Mouse (Mus musculus): ENCODE results near the gene Cd180.
A peak's percentile ranks its signal among the peaks of the same experiment; 100 is the strongest.

Cd180 gene

GRCm38 (mm10) chr13:102737811-102738210 lies 44.5 kb downstream of the Cd180 start:
- DNase-seq (ENCODE audit: extremely low read depth, low read depth, low spot score), result no peak

DNA sequence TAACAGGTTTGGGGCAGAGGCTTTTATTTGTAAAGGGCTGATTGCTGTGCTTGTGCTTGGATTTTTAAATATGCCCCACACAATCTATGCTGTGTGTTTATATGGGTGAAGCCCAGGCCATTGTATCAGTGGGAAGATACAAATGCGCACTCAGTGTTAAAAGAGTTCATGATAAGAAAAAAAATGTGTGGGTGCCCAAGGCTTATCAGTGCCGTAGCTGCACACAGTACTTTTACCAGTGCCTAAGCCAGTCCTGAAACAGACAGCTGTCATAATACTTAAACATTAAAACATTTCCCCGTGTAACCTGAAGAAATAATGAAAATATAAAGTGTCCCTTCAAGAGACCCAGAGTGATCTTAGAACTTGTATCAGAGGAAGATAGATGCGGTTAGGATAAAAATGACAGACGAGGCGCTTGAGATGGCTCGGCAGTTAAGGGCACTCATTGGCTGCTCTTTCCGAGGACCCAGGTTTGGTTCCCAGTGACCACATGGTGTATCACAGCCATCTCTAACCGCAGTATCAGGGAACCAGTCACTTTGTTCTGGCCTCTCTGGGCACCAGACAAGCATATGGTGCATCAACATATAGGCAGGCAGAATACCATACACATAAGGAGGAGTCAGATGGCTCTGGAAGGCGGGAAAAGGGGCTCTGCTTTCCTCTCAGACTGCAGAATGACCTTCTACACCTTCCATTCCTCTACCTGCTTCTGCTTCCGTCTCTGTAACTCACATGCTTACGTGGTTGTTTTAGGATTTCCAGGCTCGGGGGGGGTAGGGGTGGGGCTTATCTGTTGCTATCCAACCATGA lies 46.6 kb downstream of the Cd180 start:
- DNase-seq (ENCODE audit: extremely low read depth, low read depth, low spot score), result no peak

- DNase-seq (ENCODE audit: extremely low read depth, low read depth, low spot score), result no peak
Measured at GRCm38 (mm10) chr13:102744481-102745269, 51.3 kb downstream of the Cd180 start.

DNA sequence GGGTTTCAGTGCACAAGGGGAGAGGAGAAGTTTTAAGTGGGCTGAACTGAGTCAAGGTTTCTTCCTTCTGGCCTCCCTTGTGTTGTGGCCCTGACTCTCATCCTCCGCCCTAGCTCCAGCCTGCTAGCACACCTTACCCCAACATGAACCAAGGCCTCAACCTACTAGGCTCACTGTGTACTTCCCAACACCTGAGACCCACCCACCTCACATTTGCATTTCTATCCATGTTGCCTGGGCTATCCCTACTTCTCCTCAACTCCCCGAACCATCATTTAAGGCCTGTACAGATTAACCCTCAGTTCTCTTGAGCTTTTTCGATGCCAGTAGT lies 51.9 kb downstream of the Cd180 start:
- no peak for DNase-seq (ENCODE audit: extremely low read depth, low read depth, low spot score)

DNA sequence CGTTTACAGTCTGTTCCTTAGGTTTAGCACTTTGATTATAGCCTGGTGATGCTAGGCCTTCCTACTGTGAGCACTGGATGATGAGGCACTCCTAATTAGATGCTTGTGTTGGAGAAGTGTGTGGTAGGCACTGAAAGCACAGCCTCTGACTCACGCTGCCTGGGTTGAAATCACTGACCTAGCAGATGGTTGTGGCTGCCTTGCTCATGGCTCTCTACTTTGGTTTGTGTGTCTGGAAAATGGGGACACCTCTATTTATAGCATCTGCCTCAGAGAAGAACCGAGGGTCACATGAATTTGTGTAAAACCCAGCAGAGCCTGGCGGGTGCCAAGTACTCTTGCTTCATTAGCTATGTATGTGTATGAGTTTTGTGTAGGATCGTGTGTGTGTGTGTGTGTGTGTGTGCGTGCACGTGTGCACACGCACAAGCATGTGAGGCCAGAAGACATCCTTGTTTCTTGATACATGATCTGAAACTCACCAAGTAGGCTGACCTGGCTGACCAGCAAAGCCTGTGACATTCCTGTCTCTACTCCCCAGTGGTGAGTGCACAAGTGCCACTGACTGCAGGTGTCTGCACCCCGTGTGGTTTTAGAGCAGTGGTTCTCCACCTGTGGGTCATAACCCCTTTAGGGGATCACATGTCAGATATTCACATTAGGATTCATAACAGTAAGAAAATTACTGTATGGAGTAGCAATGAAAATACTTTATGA lies 52.4 kb downstream of the Cd180 start:
- no peak for DNase-seq (ENCODE audit: extremely low read depth, low read depth, low spot score)

GRCm38 (mm10) chr13:102746803-102747561 lies 53.6 kb downstream of the Cd180 start:
- DNase-seq (ENCODE audit: extremely low read depth, low read depth, low spot score), result peak; percentile 45

GRCm38 (mm10) chr13:102749194-102749593 lies 55.8 kb downstream of the Cd180 start:
- DNase-seq (ENCODE audit: extremely low read depth, low read depth, low spot score), result no peak

GRCm38 (mm10) chr13:102749891-102750290 lies 56.5 kb downstream of the Cd180 start:
- no peak for DNase-seq (ENCODE audit: extremely low read depth, low read depth, low spot score)

DNA sequence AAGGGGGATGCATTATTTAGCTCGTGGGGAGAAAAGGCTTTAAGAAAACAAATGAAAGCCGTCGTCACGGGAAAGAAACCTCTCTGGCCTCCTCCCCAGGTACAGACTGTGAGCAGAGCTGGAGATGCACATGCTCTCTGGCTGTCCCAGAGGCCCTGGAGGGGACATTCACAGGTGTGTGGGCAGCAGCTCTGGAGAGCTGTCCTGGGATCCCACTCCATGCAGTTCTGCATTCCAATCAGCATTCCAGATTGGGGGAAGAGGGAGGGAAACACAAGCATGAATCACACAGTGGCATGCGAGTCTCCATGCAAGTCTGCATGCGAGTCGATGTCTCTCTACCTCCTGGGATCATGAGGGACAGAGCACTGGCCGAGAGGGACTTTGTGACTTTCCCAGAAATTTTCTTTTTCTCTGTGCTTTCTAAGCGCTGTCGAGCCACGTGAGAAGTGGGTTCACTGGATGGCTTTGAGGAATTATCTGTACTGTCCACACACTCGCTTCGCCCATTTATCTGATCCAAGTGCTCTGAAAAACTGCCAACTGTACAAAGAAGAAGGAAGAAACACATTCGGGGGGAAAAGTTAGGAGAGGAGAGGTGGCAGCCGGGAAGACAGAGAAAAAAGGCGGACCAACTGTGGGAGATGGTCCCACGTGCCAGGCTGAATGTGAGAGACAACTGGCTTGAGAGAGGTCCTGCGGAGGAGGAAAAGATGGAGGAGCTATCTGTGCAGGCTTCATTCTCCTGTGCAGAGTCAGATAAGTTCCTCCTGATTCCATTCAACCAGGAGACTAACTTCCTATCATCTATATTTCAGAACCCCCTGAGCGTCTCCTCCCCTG lies 60.6 kb downstream of the Cd180 start:
- DNase-seq (ENCODE audit: extremely low read depth, low read depth, low spot score), result no peak

DNA sequence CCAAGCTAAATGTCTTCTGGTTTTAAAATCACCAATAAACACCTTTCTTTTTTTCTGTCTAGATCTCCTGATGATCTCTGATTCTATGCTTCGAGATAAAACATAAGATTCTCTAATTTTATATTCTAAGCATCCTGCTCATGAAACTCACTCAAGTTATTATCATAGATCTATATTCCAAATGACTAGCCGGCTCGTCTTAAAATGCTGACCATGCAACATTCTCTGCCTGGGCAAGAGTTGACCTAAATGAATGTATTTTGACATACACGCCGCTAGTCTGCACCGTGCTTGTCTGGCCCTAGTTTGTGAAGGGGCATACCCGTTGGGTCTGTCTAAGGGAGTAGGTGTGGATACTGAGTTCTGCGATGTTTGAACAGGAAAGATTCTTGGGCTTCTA lies 61.8 kb downstream of the Cd180 start:
- DNase-seq (ENCODE audit: extremely low read depth, low read depth, low spot score), result no peak

- DNase-seq (ENCODE audit: extremely low read depth, low read depth, low spot score), result no peak
Measured at GRCm38 (mm10) chr13:102756071-102756470, 62.7 kb downstream of the Cd180 start.

DNA sequence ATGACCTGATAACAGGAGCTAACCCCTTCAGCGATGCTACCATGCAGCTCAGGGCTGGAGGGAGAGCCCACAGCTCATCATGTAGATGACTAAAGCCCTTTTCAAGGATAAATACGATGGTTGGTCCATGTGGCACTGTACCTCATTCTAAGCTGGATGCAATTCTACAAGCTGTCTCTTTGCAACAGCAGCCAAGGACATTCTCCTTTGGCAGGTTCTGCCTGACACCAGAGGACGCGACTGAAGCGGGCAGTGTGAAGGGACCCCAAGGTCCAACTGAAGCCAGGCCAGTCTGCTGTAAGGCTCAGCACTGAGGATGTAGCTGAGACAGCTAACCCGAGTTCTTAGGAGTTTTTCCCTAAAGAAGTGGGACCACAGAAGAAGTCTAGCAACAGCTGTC lies 64.7 kb downstream of the Cd180 start:
- DNase-seq (ENCODE audit: extremely low read depth, low read depth, low spot score), result no peak

- no peak for DNase-seq (ENCODE audit: extremely low read depth, low read depth, low spot score)
Measured at GRCm38 (mm10) chr13:102761410-102761809, 68.1 kb downstream of the Cd180 start.

DNA sequence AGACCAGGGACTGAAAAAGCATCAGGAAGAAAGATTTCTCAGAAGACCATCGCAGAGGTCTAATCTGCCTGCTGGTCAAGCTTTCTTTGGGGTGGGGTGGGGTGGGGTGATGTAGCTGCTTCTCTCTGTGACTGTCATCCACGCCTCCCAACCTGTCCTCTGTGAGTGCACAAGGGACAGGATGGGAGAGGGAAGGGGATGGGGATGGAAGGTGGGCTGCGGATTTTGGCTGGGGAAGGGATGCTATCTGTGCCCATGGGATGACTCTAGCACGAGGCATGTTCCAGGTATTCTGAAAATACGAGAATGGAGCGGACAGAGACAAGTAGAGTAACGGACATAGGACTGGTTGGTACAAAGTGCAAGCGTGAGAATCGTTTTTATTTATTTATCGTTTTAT lies 68.8 kb downstream of the Cd180 start:
- DNase-seq (ENCODE audit: extremely low read depth, low read depth, low spot score), result no peak

GRCm38 (mm10) chr13:102764218-102764617 lies 70.9 kb downstream of the Cd180 start:
- no peak for DNase-seq (ENCODE audit: extremely low read depth, low read depth, low spot score)

- no peak for DNase-seq (ENCODE audit: extremely low read depth, low read depth, low spot score)
Measured at GRCm38 (mm10) chr13:102765216-102765615, 71.9 kb downstream of the Cd180 start.

DNA sequence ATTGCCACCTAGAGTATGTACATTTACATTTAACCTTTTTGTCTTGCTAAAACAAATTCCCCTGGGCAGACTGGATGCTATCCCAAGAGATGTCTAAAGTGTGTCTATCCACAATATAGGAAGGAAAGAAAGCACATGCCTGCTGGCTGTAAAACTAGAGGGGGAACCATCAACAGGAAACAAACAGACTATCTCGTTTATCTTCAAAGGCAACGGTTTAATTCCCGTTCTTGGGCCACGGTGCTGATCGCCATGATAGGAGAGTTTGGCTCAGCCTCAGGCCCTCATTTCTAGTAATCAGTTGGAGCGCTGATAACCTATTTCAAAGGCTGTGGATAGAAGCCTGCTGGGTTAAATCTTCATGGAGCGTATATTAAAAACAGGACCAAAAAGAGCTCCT lies 73.8 kb downstream of the Cd180 start:
- no peak for DNase-seq (ENCODE audit: extremely low read depth, low read depth, low spot score)

DNA sequence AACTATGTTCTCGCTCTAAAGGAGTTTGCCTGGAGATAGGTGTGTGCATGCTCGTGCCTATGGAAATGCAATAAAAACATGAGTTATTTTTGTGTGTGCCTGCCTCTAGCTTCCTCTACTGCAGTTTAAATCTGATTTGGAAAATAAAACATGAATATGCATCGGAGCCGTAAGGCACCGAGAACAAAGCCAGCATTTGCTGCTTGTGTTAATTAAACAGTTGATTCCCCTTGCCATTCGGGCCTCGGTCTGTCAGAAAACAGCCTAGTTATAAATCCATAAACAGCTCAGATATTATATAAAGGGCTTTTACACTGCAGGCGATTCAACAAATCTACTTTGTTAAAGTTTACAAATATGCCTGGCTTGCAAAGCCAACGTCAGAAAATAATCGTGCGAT lies 75.2 kb downstream of the Cd180 start:
- no peak for DNase-seq (ENCODE audit: extremely low read depth, low read depth, low spot score)

GRCm38 (mm10) chr13:102770194-102770593 lies 76.8 kb downstream of the Cd180 start:
- no peak for DNase-seq (ENCODE audit: extremely low read depth, low read depth, low spot score)

GRCm38 (mm10) chr13:102773169-102773568 lies 79.8 kb downstream of the Cd180 start:
- DNase-seq (ENCODE audit: extremely low read depth, low read depth, low spot score), result no peak

Data from fat pad, adult 2 months (tissue).